Mouse (Mus musculus) kidney, adult 2 months (tissue): Measurements from ENCODE around the gene Cacna1d.

Experiments used
- CTCF ChIP-seq: fragments of 200-500 bp; conservative IDR thresholded peaks from 2 replicates; pipeline ENCODE4 v1.5.1; 2011; ENCODE audit warnings: low read depth, mild to moderate bottlenecking, control low read depth, low read length, moderate library complexity, mixed read lengths; ENCODE audit not compliant: insufficient read depth, insufficient read length
- POLR2A ChIP-seq: fragments of 200-500 bp; IDR thresholded peaks from one replicate; pipeline ENCODE4 v1.6.1; 2011; ENCODE audit warnings: low read depth, low read length, control low read depth

- TF ChIP-seq CTCF (no peak), POLR2A (no peak)
Observed at GRCm38 (mm10) chr14:30017794-30018462, 473.3 kb downstream of the Cacna1d start.
